Mouse (Mus musculus) mouse trophoblast stem cell (cell line): ENCODE measurements around the gene Kcnip1.

Experiments used
- in situ Hi-C, 2 experiments: fragments of 300-500 bp; cut with MseI, MboI; formaldehyde crosslinking; loops; 2 replicates in 1 of 2; 3 replicates in 1 of 2; pipeline ENCODE4 v1.15.1; 2025

Gene Kcnip1

GRCm38 (mm10) chr11:33992938-33993337, at the start of gene Kcnip1:
TSS of gene Kcnip1 (minus strand) at chr11:33993152.
- in situ Hi-C loops = no loop called here

DNA sequence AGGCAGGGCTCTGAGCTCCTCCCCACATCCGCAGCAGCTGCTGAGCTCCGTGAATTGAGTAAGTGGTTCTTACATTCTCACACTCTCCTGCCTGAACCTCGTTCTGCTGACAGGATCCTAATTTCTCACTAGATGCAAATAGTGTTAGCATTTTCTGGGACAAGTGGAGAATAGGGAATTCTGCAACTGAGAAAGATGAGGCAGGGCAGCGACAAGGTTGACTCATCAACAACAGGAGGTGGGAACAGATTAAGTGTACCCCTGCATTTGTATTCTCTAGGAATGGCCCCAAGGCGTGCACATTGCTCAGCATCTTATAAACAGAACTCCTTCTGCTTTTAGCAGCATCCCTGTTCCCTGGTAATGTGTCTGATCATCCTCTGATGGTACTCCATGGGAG, 47.1 kb upstream of the Kcnip1 start:
- in situ Hi-C loops = no loop called here

GRCm38 (mm10) chr11:34035909-34036658, 43.1 kb upstream of the Kcnip1 start:
- in situ Hi-C loops = no loop called here

DNA sequence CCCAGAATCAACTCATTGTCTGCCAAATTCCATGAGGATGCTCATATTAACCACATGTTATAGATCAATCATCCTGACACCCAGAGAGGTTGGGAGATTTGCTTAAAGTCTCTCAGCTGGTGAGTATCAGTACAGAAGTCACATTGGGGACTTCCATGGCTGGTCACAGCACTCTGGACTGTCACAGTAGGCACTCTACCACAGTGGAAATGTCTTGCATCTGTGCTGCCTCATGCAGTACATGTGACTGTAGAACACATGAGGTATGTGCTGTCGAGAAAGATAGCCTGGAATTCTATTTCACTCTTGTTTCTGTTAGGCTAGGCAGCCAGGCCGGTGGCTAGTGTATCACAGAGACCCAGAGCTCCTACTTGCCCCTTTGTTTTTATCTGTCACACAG, 41.8 kb upstream of the Kcnip1 start:
- in situ Hi-C loops = no loop called here

- in situ Hi-C loops = no loop called here
These were observed 41.1 kb upstream of the Kcnip1 start for GRCm38 (mm10) chr11:34034008-34034505.

GRCm38 (mm10) chr11:34031015-34031805, 38.3 kb upstream of the Kcnip1 start:
- in situ Hi-C loops = no loop called here

DNA sequence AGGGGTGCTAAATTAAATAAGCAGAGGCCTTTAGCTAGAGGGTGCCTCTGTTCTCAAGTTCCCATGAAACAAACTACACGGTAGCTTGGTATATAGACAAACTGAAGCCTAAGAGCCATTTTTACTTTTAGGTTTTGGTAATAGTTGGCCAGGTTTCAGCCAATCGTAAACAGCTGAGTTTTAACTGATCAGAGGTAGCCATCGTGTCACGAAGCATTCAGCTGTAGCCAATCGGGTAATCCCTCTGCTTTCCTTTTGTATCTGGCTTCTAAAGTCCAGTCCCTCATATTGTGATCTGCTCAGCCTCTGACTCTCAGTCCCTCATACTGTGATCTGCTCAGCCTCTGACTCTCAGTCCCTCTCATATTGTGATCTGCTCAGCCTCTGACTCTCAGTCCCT, 36.7 kb upstream of the Kcnip1 start:
- in situ Hi-C loops = no loop called here

DNA sequence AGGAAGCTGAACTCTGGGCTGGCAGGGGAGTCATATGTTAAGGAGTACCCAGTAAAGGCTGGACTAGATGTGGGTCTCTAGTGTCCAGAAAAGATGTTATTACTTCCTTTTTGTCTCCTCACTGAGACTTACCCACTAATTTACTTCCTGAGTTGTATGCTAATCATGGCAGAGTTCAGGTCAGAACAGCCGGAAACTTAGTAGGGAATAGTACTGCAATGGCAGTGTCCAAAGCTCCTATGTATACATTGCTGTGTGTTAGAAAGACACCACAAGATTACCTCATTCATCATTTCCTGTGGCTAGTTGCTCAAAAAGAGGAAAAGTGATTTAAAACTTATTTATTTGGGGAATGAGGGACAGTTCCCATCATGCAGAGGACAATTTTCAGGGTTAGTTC, 32.1 kb upstream of the Kcnip1 start:
- in situ Hi-C loops = no loop called here

DNA sequence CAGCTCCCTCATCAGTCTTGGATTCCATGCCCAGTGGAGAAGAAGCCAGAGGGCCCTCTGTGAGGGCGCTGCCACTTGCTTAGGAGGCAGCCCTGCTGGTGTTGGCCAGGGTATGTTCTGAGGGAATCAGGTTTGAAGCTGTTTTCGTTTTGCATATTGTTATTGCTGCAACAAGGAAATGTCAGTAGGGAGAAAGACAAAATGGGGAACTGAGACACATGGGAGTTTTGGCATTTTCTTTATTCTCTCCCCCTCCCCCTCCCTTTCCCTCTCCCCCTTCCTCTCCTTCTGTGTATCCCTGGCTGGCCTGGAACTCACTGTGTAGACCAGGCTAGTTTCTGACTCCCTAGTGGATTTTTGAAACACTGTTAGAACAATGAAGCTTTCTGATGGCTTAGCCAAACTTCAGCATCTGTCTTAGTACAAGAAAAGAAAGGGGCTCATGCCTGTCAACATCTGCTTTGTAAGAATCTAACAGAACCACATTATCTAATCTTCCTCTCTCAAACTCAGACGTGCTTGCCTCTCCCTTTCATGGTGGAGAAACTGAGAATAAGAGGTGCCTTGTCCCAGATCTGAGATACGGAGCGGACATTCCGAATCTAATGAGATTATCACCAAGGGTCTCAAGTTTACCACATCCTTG, 19.2 kb upstream of the Kcnip1 start:
- in situ Hi-C loops = no loop called here

- in situ Hi-C loops = no loop called here
These were observed 17.9 kb upstream of the Kcnip1 start for GRCm38 (mm10) chr11:34010859-34011172.

DNA sequence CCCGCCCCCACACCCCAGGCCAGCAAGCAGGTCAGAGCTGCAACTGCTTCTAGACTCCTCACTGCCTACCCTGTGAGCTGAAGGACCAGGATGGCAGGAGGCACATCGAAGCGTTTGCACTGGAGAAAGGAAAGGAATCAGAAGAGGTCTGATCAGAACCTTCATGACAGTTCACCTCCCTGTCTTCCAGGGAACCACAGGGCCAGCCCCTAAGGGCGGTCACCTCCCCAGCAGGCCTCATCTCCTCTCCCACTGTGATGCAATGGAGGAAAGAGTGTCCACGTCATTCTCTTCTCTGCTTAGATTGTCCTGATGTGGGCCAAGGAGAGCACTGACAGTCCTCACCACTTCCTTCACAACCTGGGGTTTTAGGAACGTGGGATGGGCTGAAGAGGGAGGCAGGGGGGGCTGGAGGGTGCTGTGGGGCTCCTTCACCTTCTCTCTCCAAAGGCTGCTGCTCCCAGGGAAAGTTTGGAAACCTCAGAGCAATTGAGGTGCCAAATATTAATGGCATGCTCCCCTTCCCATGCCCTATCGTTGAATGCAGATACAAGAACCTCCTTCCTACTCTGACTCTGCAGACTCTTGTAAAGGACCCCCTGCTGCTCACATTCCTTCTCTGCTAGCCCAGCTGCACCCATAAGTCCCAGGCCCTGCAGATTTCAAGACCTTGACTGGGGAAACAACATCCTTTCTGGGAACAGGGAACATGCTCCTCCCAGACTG, 17.3 kb upstream of the Kcnip1 start:
- in situ Hi-C loops = no loop called here

GRCm38 (mm10) chr11:34009316-34010087, 16.6 kb upstream of the Kcnip1 start:
- in situ Hi-C loops = no loop called here

GRCm38 (mm10) chr11:34008702-34009101, 15.8 kb upstream of the Kcnip1 start:
- in situ Hi-C loops = no loop called here

GRCm38 (mm10) chr11:34008214-34008613, 15.3 kb upstream of the Kcnip1 start:
- in situ Hi-C loops = no loop called here

DNA sequence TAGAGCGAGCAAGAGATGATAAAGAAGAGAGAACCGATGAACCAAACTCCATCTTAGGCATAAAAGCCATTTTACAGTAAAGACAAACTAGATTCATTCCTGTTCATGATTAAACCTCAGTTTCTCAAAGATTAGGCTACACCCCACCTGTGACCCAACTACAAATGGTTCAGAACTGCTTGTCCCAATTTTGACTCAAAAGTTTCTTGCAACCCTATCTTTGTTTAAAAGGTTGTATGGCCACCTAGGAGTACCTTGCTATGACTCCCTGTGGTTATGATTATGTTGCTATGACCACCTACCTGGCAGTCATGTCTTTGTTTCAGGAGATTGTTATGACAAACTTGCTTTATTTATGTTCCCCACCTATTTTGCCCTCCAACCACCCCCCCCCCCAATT, 14.7 kb upstream of the Kcnip1 start:
- in situ Hi-C loops = no loop called here

DNA sequence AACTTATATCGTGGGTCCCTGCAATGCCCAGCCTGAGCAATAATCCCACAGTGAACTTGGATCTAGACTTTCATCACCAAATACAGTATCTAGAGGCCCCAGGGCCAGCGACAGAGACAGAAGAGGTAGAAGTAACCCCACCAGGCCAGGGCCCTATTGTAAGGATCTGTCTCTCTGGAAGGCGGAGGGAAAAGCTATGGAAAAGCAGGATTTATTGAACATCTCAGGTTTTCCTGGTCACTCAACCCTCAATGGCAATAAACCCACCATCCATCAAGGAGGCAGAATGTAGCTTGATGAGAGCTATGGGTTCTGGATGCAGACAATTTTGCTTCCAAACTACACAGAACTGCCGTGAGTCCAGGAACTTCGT, 9.6 kb upstream of the Kcnip1 start:
- in situ Hi-C loops = no loop called here

GRCm38 (mm10) chr11:34001938-34002592, 9.1 kb upstream of the Kcnip1 start:
- in situ Hi-C loops = no loop called here

DNA sequence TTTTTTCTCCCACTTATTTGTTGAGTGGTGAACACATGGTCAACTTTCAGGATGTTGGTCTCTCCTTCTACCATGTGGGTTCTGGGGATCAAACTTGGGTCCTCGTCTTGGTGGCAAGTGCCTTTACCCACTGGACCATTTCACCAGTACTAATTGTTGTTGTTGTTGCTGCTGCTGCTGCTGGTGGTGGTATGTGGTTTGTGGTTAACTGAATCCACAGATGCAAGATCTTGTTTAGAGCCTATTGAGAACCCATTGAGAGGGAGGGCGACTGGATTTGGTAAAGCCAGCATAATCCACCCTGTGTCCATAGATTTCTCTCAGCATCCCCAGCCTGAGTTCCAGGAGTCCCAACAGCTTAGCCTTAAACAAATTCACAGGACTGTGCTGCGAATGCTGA, 7.5 kb upstream of the Kcnip1 start:
- in situ Hi-C loops = no loop called here

GRCm38 (mm10) chr11:33998244-33998643, 5.3 kb upstream of the Kcnip1 start:
- in situ Hi-C loops = no loop called here

DNA sequence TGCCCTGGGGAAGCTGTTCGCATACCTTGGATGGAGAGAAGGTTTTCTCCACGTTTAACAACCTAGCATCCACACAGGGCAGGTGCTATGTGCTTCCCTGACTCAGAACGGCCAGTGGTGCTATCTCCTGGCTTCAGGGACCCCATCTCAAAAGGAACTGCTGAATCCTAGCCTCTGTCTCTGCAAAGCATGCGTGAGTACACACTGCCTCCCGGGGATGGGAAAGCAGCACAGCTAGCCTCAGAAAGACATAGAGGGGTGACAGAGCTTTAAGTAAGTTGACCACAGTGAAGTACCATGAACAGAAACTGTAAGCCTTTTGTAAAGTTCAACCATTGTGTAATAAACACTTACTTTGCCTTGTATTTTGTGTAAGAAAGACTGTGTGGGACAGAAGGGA, 544 bp upstream of the Kcnip1 start:
- in situ Hi-C loops = no loop called here

DNA sequence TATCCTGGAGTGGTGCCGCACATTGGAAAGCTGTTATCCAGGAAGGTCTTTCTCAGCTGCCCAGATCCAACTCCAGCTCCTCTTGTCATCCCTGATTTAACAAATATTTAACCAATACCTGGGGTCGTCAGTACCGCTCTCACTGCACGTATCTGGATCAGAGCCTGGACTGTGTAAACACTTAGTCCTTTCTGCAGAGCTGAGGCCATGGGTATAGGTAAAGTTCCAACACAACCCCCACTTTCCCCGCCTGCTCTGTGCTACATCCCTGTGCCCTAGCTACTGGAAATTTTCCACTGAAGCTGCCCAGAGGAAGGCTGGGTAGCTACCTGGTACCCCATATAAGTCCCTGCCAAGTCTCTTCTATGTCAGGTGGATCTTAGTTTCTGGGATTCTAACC, 3.0 kb downstream of the Kcnip1 start:
- in situ Hi-C loops = no loop called here
